Mouse (Mus musculus) lung, postnatal 0 days (tissue): Measurements from ENCODE around the gene Cela1. TPM values are rescaled to one million over a fixed set of nuclear protein-coding genes. Genes with fewer than 3 reads are reported as not detected.

Source experiments
- ATAC-seq: fragments of 200-750 bp; cut with Nextera tagmentation; 2 replicates; pipeline ENCODE4 v1.8.0; 2017; ENCODE audit warnings: moderate library complexity
- DNase-seq: peaks from one replicate; pipeline ENCODE4 v3.0.0-alpha.2; 2016; ENCODE audit warnings: low spot score
- H3K27ac ChIP-seq: fragments of 300-500 bp; sonication (generic); 2 replicates; pipeline ENCODE4 v1.5.1; 2014; ENCODE audit warnings: antibody characterized with exemption, mild to moderate bottlenecking, low read length, mixed read lengths
- H3K27me3 ChIP-seq: fragments of 300-500 bp; sonication (generic); replicated peaks from 2 replicates; pipeline ENCODE4 v1.6.1; 2014; ENCODE audit warnings: low read length, mixed read lengths; ENCODE audit not compliant: insufficient read depth
- H3K36me3 ChIP-seq: fragments of 300-500 bp; sonication (generic); 2 replicates; pipeline ENCODE4 v1.6.1; 2014; ENCODE audit warnings: low read length, mixed read lengths; ENCODE audit not compliant: insufficient read depth
- H3K4me1 ChIP-seq: fragments of 300-500 bp; sonication (generic); 2 replicates; pipeline ENCODE4 v1.6.1; 2014; ENCODE audit warnings: antibody characterized with exemption, low read depth, low read length, mixed read lengths; ENCODE audit not compliant: insufficient read depth
- H3K4me2 ChIP-seq: fragments of 300-500 bp; sonication (generic); replicated peaks from 2 replicates; pipeline ENCODE4 v1.6.1; 2014; ENCODE audit warnings: low read depth, mild to moderate bottlenecking, low read length, moderate library complexity, mixed read lengths
- H3K4me3 ChIP-seq: fragments of 300-500 bp; sonication (generic); 2 replicates; pipeline ENCODE4 v1.5.1; 2014; ENCODE audit warnings: low read depth, low read length
- H3K9ac ChIP-seq: fragments of 300-500 bp; sonication (generic); replicated peaks from 2 replicates; pipeline ENCODE4 v1.6.1; 2014; ENCODE audit warnings: low read depth, mild to moderate bottlenecking
- H3K9me3 ChIP-seq: fragments of 300-500 bp; sonication (generic); 2 replicates; pipeline ENCODE4 v1.6.1; 2016; ENCODE audit warnings: low read length, mixed read lengths
- CTCF ChIP-seq: IDR thresholded peaks from 2 replicates; pipeline ENCODE4 v1.5.1; 2016; ENCODE audit warnings: antibody characterized with exemption, mild to moderate bottlenecking
- EP300 ChIP-seq: IDR thresholded peaks from 2 replicates; pipeline ENCODE4 v1.6.1; 2016; ENCODE audit warnings: antibody characterized with exemption, mild to moderate bottlenecking, control low read depth
- WGBS: fragments of 180-500 bp; shearing (Covaris S2); extraction: QIAGEN DNeasy Blood & Tissue Kit; methylation state at CpG from one replicate; pipeline ENCODE4 v1.1.7; 2014; 5-methylcytosine and 5-hydroxymethylcytosine counted together
- polyA plus RNA-seq: library from polyadenylated mRNA; unstranded; fragments of >200 nt; fragmentation: Nextera tagmentation; extraction: Ambion mirVana; gene quantifications from 2 replicates; pipeline ENCODE4 v1.2.1, GENCODE M21; 2015

Gene Cela1
- polyA plus RNA-seq, result 5.0 and 11.4 TPM in 2 replicates

DNA sequence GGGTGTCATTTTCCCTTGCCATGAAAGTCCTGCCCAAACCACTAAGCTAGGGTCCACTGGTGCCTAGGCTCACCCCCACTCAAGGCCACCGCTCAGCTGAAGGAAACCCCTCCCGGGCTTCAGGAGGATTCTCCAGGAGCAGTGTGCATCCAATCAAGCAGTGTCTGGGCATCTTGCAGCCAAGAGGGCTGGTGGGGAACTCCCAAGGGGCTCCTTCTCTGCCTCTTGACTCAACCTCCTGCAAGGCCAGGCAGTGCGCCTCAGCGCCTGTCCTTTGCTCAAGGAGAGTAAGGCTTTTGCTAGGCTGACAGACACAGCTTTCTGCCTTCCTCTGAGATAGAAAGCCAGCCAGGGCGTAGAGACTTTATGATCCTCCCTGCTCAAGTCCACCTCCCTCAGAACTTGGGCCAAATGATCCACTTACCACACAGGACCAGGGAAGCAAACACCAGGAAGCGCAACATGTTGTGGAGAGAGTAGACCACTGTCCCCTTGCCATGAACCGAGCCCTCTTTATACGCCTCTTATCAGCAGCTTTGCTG, at the start of gene Cela1:
Cela1 (minus strand) TSS at position 492 of the 542 bp plus-strand sequence.
- H3K4me2 ChIP-seq, result no peak within 1 kb of the TSS
- WGBS, result 66% methylated on average over 8 of the region's 8 CpGs

DNA sequence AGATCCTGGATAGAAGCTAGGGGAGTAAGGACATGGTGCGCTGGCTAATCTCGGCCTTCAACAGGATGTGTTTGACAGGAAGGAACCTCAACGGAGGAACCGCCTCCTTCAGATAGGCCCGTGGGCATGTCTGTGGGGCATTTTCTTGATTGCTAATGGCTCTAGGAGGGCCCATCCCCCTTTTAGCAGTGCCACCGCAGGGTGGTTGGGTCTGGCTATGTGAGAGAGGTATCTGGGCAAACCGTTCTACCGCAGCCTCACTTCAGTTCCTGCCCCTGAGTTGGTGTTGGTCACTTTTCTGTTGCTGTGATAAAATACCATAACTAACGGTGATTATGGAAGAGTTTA, 48.2 kb upstream of the Cela1 start:
- ATAC-seq, result no peak
- 77% methylated on average over 9 of the region's 9 CpGs for WGBS
- no peak for DNase-seq

More for the DNA sequence above, at the start of gene Cela1:
- Histone ChIP-seq H3K27me3 (no peaks in the 10 kb centered on the region), H3K4me3 (no peak within 1 kb of the TSS), H3K9ac (no peak within 1 kb of the TSS), H3K36me3 (no peaks in the 10 kb centered on the region), H3K27ac (no peak within 1 kb of the TSS), H3K4me1 (no peaks in the 10 kb centered on the region), H3K9me3 (no peaks in the 10 kb centered on the region; the same call in 1 of the 2 replicates)
- no peak for TF ChIP-seq EP300
- TF ChIP-seq CTCF, result no peak
- no peak for DNase-seq
- ATAC-seq, result no peak

DNA sequence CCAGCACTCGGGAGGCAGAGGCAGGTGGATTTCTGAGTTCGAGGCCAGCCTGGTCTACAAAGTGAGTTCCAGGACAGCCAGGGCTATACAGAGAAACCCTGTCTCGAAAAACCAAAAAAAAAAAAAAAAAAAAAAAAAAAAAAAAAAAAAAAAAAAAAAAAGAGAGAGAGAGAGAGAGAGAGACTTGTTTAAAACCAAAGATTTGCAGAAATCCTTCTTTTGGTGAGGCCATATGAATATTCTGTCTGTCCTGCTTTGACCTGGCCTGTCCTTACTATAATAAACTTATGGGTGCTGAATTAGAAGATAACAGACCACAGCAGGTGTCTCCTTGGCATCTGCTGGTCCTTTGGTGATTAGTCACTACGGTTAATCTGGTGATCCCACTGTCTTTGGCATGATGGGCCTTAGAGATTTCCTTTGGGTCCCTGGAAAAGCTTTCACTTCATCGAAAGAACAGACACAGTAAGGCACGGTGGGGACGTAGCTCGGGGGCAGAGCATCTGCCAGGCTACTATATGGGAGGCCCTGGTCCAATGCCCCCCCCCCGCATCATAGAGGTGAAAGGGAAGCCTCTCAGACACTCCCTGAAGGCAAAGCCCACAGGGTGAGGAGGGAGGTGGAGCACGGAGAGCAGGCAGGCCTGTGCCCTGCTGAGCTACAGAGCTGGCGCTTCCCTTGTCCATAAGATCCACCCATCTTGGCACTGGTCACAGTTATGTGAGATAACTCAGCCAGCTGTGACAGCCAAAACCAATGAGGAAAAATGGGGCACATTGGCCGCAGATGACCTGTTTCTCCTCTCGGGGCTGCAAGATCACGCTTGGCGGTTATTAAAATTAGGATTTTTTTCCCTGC, 47.6 kb upstream of the Cela1 start:
- DNase-seq, result no peak
- WGBS, result 84% methylated on average over 14 of the region's 15 CpGs

More for the DNA sequence above, 48.2 kb upstream of the Cela1 start:
- Histone ChIP-seq H3K9me3 (no peaks in the 10 kb centered on the region), H3K9ac (no peak overlapping the region), H3K36me3 (no peaks in the 10 kb centered on the region), H3K27me3 (0 out of 2 replicates have a peak, but pooled peaks cover 4% of the 10 kb centered on the region), H3K4me1 (no peaks in the 10 kb centered on the region), H3K4me3 (no peak overlapping the region), H3K4me2 (no peak overlapping the region), H3K27ac (no peak overlapping the region)
- TF ChIP-seq EP300 (no peak), CTCF (no peak)

GRCm38 (mm10) chr15:100732580-100732979, 44.9 kb upstream of the Cela1 start:
- Histone ChIP-seq H3K36me3 (no peaks in the 10 kb centered on the region), H3K4me2 (no peak overlapping the region), H3K27ac (no peak overlapping the region), H3K4me3 (no peak overlapping the region), H3K9ac (no peak overlapping the region), H3K27me3 (peaks cover 26% of the 10 kb centered on the region), H3K4me1 (0 out of 2 replicates have a peak, but pooled peaks cover 6% of the 10 kb centered on the region), H3K9me3 (no peaks in the 10 kb centered on the region)
- peak; percentile 30; the same call in 1 of the 2 replicates for ATAC-seq
- 20% methylated on average over 5 of the region's 5 CpGs for WGBS
- DNase-seq, result peak; percentile 40
- no peak for TF ChIP-seq EP300
- no peak for TF ChIP-seq CTCF

More for the DNA sequence above, 47.6 kb upstream of the Cela1 start:
- TF ChIP-seq CTCF, result no peak
- no peak for TF ChIP-seq EP300
- Histone ChIP-seq H3K4me2 (no peak overlapping the region), H3K9me3 (no peaks in the 10 kb centered on the region), H3K4me3 (no peak overlapping the region), H3K9ac (no peak overlapping the region), H3K27ac (no peak overlapping the region), H3K36me3 (no peaks in the 10 kb centered on the region), H3K27me3 (peaks cover 4% of the 10 kb centered on the region; the same call in 1 of the 2 replicates), H3K4me1 (no peaks in the 10 kb centered on the region)
- no peak for ATAC-seq

- no peak overlapping the region for H3K9ac ChIP-seq
These were observed 43.4 kb upstream of the Cela1 start for GRCm38 (mm10) chr15:100731081-100731480.

GRCm38 (mm10) chr15:100729281-100729985, 41.7 kb upstream of the Cela1 start, which contains the start of gene Galnt6:
TSS of gene Galnt6 (minus strand) at chr15:100729376.
- Histone ChIP-seq H3K9ac (no peak within 1 kb of the TSS), H3K4me3 (peak within 1 kb of the TSS; percentile 21), H3K27ac (no peak within 1 kb of the TSS), H3K9me3 (no peaks in the 10 kb centered on the region), H3K27me3 (peaks cover 26% of the 10 kb centered on the region), H3K4me1 (0 out of 2 replicates have a peak, but pooled peaks cover 6% of the 10 kb centered on the region), H3K4me2 (peak within 1 kb of the TSS; percentile 43), H3K36me3 (no peaks in the 10 kb centered on the region)
- ATAC-seq (peak; percentile 49; the same call in 1 of the 2 replicates), DNase-seq (peak; percentile 21)
- 6% methylated on average over 52 of the region's 57 CpGs for WGBS
- TF ChIP-seq EP300, result no peak
- no peak for TF ChIP-seq CTCF

More at GRCm38 (mm10) chr15:100731081-100731480, 43.4 kb upstream of the Cela1 start:
- Histone ChIP-seq H3K27ac (no peak overlapping the region), H3K27me3 (peaks cover 26% of the 10 kb centered on the region), H3K4me3 (no peak overlapping the region), H3K36me3 (no peaks in the 10 kb centered on the region), H3K4me1 (0 out of 2 replicates have a peak, but pooled peaks cover 6% of the 10 kb centered on the region), H3K4me2 (no peak overlapping the region), H3K9me3 (no peaks in the 10 kb centered on the region)
- WGBS, result 39% methylated on average over 9 of the region's 9 CpGs
- TF ChIP-seq CTCF, result no peak
- no peak for TF ChIP-seq EP300
- ATAC-seq (no peak), DNase-seq (no peak)
